12 mouse cellular contexts compared by ENCODE assay signal in the genomic region with DNA sequence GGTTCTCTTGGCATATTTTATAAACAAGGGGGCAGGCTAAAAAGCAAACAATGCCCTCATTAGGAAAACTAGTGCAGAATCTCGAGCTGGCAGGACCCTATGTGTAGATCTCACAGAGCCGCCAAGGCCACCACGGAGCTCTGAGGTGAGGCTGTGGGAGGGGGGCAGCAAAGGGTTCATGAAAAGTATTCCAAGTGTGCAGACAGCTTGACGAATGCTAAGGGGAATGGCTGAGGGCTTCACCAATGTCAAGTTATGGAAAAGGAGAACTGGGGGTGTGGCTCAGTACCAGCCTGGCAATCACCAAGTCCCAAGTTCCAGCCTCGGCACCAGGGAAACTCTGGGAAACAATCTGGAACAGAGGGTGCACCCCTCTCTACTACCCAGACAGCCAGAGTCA. TPM values are rescaled to one million over a fixed set of nuclear protein-coding genes. Genes with fewer than 3 reads are reported as not detected.
DNase-seq lines count a peak whose midpoint lies in the region; ATAC-seq and TF ChIP-seq lines count a peak whose summit lies in the region.
"Had no signal": no experiment of that assay in that cellular context is flagged by ENCODE, and none has a peak within 500 bp of the region (broad histone marks: within the 10 kb centered on the region; RNA-seq: fewer than 3 reads in every experiment).

No protein-coding gene starts in this region.

- no peak overlapping the region for H3K9ac ChIP-seq in intestine, embryonic 15.5 days
- no peak overlapping the region for H3K9ac ChIP-seq in intestine, embryonic 16.5 days (ENCODE audit: low read depth, low read length)
- no peak overlapping the region for H3K9ac ChIP-seq in midbrain, embryonic 16.5 days (ENCODE audit: low read depth, low read length)
- no peak overlapping the region for H3K9ac ChIP-seq in midbrain, embryonic 15.5 days
- no peak overlapping the region for H3K9ac ChIP-seq in stomach, embryonic 15.5 days

- H3K4me2 ChIP-seq in intestine, embryonic 15.5 days (replicated peaks): peak overlapping the region; percentile 7; the same call in 1 of the 2 replicates
- H3K4me2 ChIP-seq in intestine, embryonic 16.5 days (ENCODE audit: low read depth, low read length): no peak overlapping the region
- H3K4me2 ChIP-seq in midbrain, embryonic 16.5 days (ENCODE audit: low read length): no peak overlapping the region
- H3K4me2 ChIP-seq in midbrain, embryonic 15.5 days: no peak overlapping the region
- 0 out of 2 replicates have a peak overlapping the region, but pooled peaks have one; percentile 4 for H3K4me2 ChIP-seq in stomach, embryonic 15.5 days

- TF ChIP-seq CTCF in cerebellum, adult 2 months (IDR thresholded peaks at IDR 0.05; ENCODE audit: borderline replicate concordance, insufficient read depth, low read depth, low read length): no peak

- TF ChIP-seq POLR2A in cerebellum, adult 2 months (IDR thresholded peaks at IDR 0.05; ENCODE audit: borderline replicate concordance, insufficient read depth, low read length): no peak

- WGBS in cerebellum, adult 2 months: 9% methylated on average over 5 of the region's 5 CpGs
- 40% methylated on average over 5 of the region's 5 CpGs for WGBS in intestine, embryonic 15.5 days
- 38% methylated on average over 5 of the region's 5 CpGs for WGBS in intestine, embryonic 16.5 days
- 60% methylated on average over 5 of the region's 5 CpGs for WGBS in midbrain, embryonic 16.5 days
- 32% methylated on average over 5 of the region's 5 CpGs for WGBS in midbrain, embryonic 15.5 days
- WGBS in stomach, embryonic 15.5 days: 24% methylated on average over 5 of the region's 5 CpGs

- H3K27me3 ChIP-seq in cerebellum, adult 2 months (ENCODE audit: control insufficient read depth, insufficient read depth, low read length): no peaks in the 10 kb centered on the region
- H3K27me3 ChIP-seq in intestine, embryonic 15.5 days (replicated peaks): no peaks in the 10 kb centered on the region
- H3K27me3 ChIP-seq in intestine, embryonic 16.5 days (replicated peaks; ENCODE audit: control insufficient read depth, insufficient read depth, low read length): no peaks in the 10 kb centered on the region
- no peaks in the 10 kb centered on the region for H3K27me3 ChIP-seq in midbrain, embryonic 16.5 days (ENCODE audit: control insufficient read depth, insufficient read depth, low read depth, low read length)
- H3K27me3 ChIP-seq in midbrain, embryonic 15.5 days (replicated peaks): no peaks in the 10 kb centered on the region
- H3K27me3 ChIP-seq in stomach, embryonic 15.5 days (replicated peaks): no peaks in the 10 kb centered on the region

- DNase-seq in cerebellum, adult 2 months: peak; percentile 44 to 59
- DNase-seq in cerebellum, postnatal 14 days: no peak
- DNase-seq in spleen, postnatal 14 days (ENCODE audit: low spot score in 2 of 2): no peak
- DNase-seq: kidney, postnatal 25 days; thymus, postnatal 36 days had no signal

- peak overlapping the region; percentile 77 for H3K27ac ChIP-seq in cerebellum, adult 2 months (ENCODE audit: insufficient read depth, low read length)
- no peak overlapping the region for H3K27ac ChIP-seq in intestine, embryonic 15.5 days
- H3K27ac ChIP-seq in intestine, embryonic 16.5 days (ENCODE audit: low read length): no peak overlapping the region
- 0 out of 2 replicates have a peak overlapping the region, but pooled peaks have one; percentile 28 for H3K27ac ChIP-seq in midbrain, embryonic 16.5 days (ENCODE audit: low read length)
- no peak overlapping the region for H3K27ac ChIP-seq in midbrain, embryonic 15.5 days
- peak overlapping the region; percentile 48; the same call in 1 of the 2 replicates for H3K27ac ChIP-seq in stomach, embryonic 15.5 days

- no peak for ATAC-seq in intestine, embryonic 15.5 days
- ATAC-seq in intestine, embryonic 16.5 days: no peak
- ATAC-seq in midbrain, embryonic 16.5 days: peak; percentile 37; the same call in 1 of the 2 replicates
- ATAC-seq in midbrain, embryonic 15.5 days (replicated peaks): no peak
- no peak for ATAC-seq in stomach, embryonic 15.5 days (ENCODE audit: insufficient read depth, low FRiP score, low read depth)
- ATAC-seq: forebrain, embryonic 16.5 days had no signal

- H3K4me1 ChIP-seq in cerebellum, adult 2 months (ENCODE audit: control insufficient read depth, insufficient read depth, low read length): peaks cover 41% of the 10 kb centered on the region
- peaks cover 31% of the 10 kb centered on the region for H3K4me1 ChIP-seq in intestine, embryonic 15.5 days (replicated peaks)
- peaks cover 47% of the 10 kb centered on the region for H3K4me1 ChIP-seq in intestine, embryonic 16.5 days (ENCODE audit: control insufficient read depth, insufficient read depth, low read length)
- H3K4me1 ChIP-seq in midbrain, embryonic 16.5 days (ENCODE audit: control insufficient read depth, insufficient read depth, low read length): peaks cover 19% of the 10 kb centered on the region; the same call in 1 of the 2 replicates
- H3K4me1 ChIP-seq in midbrain, embryonic 15.5 days: peaks cover 42% of the 10 kb centered on the region
- H3K4me1 ChIP-seq in stomach, embryonic 15.5 days: peaks cover 50% of the 10 kb centered on the region

- H3K4me3 ChIP-seq in cerebellum, adult 2 months (replicated peaks; ENCODE audit: insufficient read depth, low read depth, low read length): no peak overlapping the region
- H3K4me3 ChIP-seq in intestine, embryonic 15.5 days (replicated peaks): no peak overlapping the region
- no peak overlapping the region for H3K4me3 ChIP-seq in intestine, embryonic 16.5 days (ENCODE audit: low read length)
- no peak overlapping the region for H3K4me3 ChIP-seq in midbrain, embryonic 16.5 days (ENCODE audit: low read depth, low read length)
- H3K4me3 ChIP-seq in midbrain, embryonic 15.5 days: no peak overlapping the region
- no peak overlapping the region for H3K4me3 ChIP-seq in stomach, embryonic 15.5 days (replicated peaks)

- H3K36me3 ChIP-seq in intestine, embryonic 15.5 days: no peaks in the 10 kb centered on the region; the same call in 1 of the 2 replicates
- H3K36me3 ChIP-seq in intestine, embryonic 16.5 days (ENCODE audit: control insufficient read depth, insufficient read depth, low read length): peaks cover 4% of the 10 kb centered on the region; the same call in 1 of the 2 replicates
- no peaks in the 10 kb centered on the region for H3K36me3 ChIP-seq in midbrain, embryonic 16.5 days (ENCODE audit: control insufficient read depth, insufficient read depth, low read length)
- H3K36me3 ChIP-seq in midbrain, embryonic 15.5 days (replicated peaks): no peaks in the 10 kb centered on the region
- H3K36me3 ChIP-seq in stomach, embryonic 15.5 days: peaks cover 7% of the 10 kb centered on the region; the same call in 1 of the 2 replicates

- no peaks in the 10 kb centered on the region for H3K9me3 ChIP-seq in intestine, embryonic 15.5 days
- H3K9me3 ChIP-seq in intestine, embryonic 16.5 days (ENCODE audit: control insufficient read depth, low read length): no peaks in the 10 kb centered on the region
- H3K9me3 ChIP-seq in midbrain, embryonic 16.5 days (replicated peaks; ENCODE audit: control insufficient read depth, low read length, poor library complexity, severe bottlenecking): no peaks in the 10 kb centered on the region
- no peaks in the 10 kb centered on the region for H3K9me3 ChIP-seq in midbrain, embryonic 15.5 days
- H3K9me3 ChIP-seq in stomach, embryonic 15.5 days: no peaks in the 10 kb centered on the region
- H3K9me3 ChIP-seq: G1E had no signal

RNA-seq across cellular contexts. Expression of gene Ptch1, which starts 24.2 kb away (rescaled TPM):
- 63.6 and 63.7 TPM in 2 replicates for polyA plus RNA-seq in cerebellum, adult 2 months (2012; rRNA removed)
- 30.5 and 34.1 TPM in 2 replicates for polyA plus RNA-seq in intestine, embryonic 15.5 days (2015; fragmentation: Nextera tagmentation; extraction: Ambion mirVana)
- polyA plus RNA-seq in intestine, embryonic 16.5 days (2015; fragmentation: Nextera tagmentation; extraction: Ambion mirVana): 24.5 and 25.5 TPM in 2 replicates
- polyA plus RNA-seq in midbrain, embryonic 16.5 days (2015; fragmentation: Nextera tagmentation; extraction: Ambion mirVana): 14.3 and 15.0 TPM in 2 replicates
- polyA plus RNA-seq in midbrain, embryonic 15.5 days (2015; fragmentation: Nextera tagmentation; extraction: Ambion mirVana): 15.5 and 15.7 TPM in 2 replicates
- 32.1 and 34.3 TPM in 2 replicates for polyA plus RNA-seq in stomach, embryonic 15.5 days (2015; fragmentation: Nextera tagmentation; extraction: Ambion mirVana)

RNA-seq across cellular contexts. Expression of gene Fancc, which starts 52.1 kb away (rescaled TPM):
- 18.4 and 18.6 TPM in 2 replicates for polyA plus RNA-seq in cerebellum, adult 2 months (2012; rRNA removed)
- polyA plus RNA-seq in intestine, embryonic 15.5 days (2015; fragmentation: Nextera tagmentation; extraction: Ambion mirVana): 17.1 and 17.7 TPM in 2 replicates
- 15.4 and 19.0 TPM in 2 replicates for polyA plus RNA-seq in intestine, embryonic 16.5 days (2015; fragmentation: Nextera tagmentation; extraction: Ambion mirVana)
- polyA plus RNA-seq in midbrain, embryonic 16.5 days (2015; fragmentation: Nextera tagmentation; extraction: Ambion mirVana): 14.2 and 15.2 TPM in 2 replicates
- polyA plus RNA-seq in midbrain, embryonic 15.5 days (2015; fragmentation: Nextera tagmentation; extraction: Ambion mirVana): 15.3 and 16.1 TPM in 2 replicates
- 17.8 and 18.6 TPM in 2 replicates for polyA plus RNA-seq in stomach, embryonic 15.5 days (2015; fragmentation: Nextera tagmentation; extraction: Ambion mirVana)

Comparison
In these comparisons a context has a peak if more than half of its experiments do, and no peak if none do; other contexts are left out.
1. DNase-seq: peak in cerebellum, adult 2 months (2 of 2); none in cerebellum, postnatal 14 days (0 of 2) and spleen, postnatal 14 days (0 of 2).
2. H3K27ac ChIP-seq: peak in cerebellum, adult 2 months (single experiment), midbrain, embryonic 16.5 days (single experiment) and stomach, embryonic 15.5 days (single experiment); none in intestine, embryonic 15.5 days (single experiment), intestine, embryonic 16.5 days (single experiment) and midbrain, embryonic 15.5 days (single experiment).
3. H3K4me2 ChIP-seq: peak in intestine, embryonic 15.5 days (single experiment) and stomach, embryonic 15.5 days (single experiment); none in intestine, embryonic 16.5 days (single experiment), midbrain, embryonic 16.5 days (single experiment) and midbrain, embryonic 15.5 days (single experiment).